Mouse (Mus musculus): ENCODE results near the gene Kcna2. TPM values are rescaled to one million over a fixed set of nuclear protein-coding genes. Genes with fewer than 3 reads are reported as not detected.
A peak's percentile ranks its signal among the peaks of the same experiment; 100 is the strongest.

Kcna2 gene
- polyA plus RNA-seq, 1 experiment from 2014 or later, result 0.05 TPM

DNA sequence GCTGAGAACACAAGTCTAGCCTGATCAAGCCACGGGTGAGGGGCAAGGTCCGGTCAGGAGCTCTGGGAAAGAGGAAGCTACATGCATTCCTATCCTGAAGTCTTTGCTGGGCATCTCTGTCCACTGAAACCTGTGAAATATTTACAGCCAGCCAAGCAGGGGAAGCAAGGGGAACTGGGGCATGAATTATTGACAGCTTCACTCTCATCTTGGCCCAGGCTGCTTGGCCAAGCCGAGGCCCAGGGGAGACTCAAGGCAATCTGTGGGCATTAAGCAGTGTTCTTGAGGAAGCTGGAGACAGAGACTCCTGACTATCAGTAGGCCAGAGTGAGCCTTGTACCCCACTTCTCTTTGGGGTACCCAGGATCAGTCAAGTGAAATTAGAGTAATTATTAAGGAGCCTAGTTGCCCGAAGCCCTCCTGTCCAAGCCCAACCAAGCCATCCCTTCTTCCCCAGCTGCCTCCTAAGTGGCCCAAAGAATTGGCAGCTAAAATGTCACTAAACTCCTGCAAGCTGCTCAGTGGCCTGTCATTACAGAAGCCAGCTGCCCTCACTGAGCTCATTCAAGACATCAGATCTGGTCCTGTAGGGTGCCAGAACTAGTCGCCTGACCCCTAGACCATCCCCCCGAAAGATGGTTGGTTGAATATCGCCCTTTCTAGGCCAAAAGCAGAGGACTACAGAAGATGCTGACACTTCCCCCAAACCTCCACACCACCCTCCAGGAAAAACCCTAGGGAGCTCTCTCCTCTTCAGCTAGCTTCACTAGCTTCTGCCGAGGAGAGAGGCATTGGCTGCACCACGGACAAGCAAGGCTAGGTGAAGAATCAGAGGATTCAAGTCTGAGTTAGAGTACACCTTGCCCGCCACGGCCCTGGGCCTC is 53.1 kb downstream of the Kcna2 start:
- Histone ChIP-seq H3K36me3 (ENCODE audit: control insufficient read depth, insufficient read depth) (no peaks in the 10 kb centered on the region), H3K27me3 (replicated peaks; ENCODE audit: control insufficient read depth, insufficient read depth, low read length) (0 out of 2 replicates have a peak, but pooled peaks cover 3% of the 10 kb centered on the region), H3K4me1 (replicated peaks; ENCODE audit: control insufficient read depth, insufficient read depth, low read length) (no peaks in the 10 kb centered on the region), H3K4me3 (ENCODE audit: low read depth, low read length) (no peak overlapping the region), H3K9me3 (ENCODE audit: control insufficient read depth) (no peaks in the 10 kb centered on the region), H3K4me2 (replicated peaks; ENCODE audit: low read depth) (no peak overlapping the region), H3K9ac (ENCODE audit: low read depth, low read length) (no peak overlapping the region), H3K27ac (ENCODE audit: low read depth, low read length) (no peak overlapping the region)
- ATAC-seq, result no peak
- TF ChIP-seq CTCF (IDR thresholded peaks at IDR 0.05; ENCODE audit: low read depth), result no peak
- 81% methylated on average over 11 of the region's 11 CpGs for WGBS

GRCm38 (mm10) chr3:107158856-107159255 is 57.9 kb downstream of the Kcna2 start:
- Histone ChIP-seq H3K27ac (ENCODE audit: low read depth, low read length) (no peak overlapping the region), H3K9ac (ENCODE audit: low read depth, low read length) (no peak overlapping the region), H3K9me3 (ENCODE audit: control insufficient read depth) (no peaks in the 10 kb centered on the region), H3K36me3 (ENCODE audit: control insufficient read depth, insufficient read depth) (no peaks in the 10 kb centered on the region), H3K27me3 (replicated peaks; ENCODE audit: control insufficient read depth, insufficient read depth, low read length) (0 out of 2 replicates have a peak, but pooled peaks cover 10% of the 10 kb centered on the region), H3K4me3 (ENCODE audit: low read depth, low read length) (no peak overlapping the region), H3K4me1 (replicated peaks; ENCODE audit: control insufficient read depth, insufficient read depth, low read length) (no peaks in the 10 kb centered on the region), H3K4me2 (replicated peaks; ENCODE audit: low read depth) (no peak overlapping the region)
- no peak for ATAC-seq
- WGBS, result 89% methylated on average over 7 of the region's 7 CpGs
- TF ChIP-seq CTCF (IDR thresholded peaks at IDR 0.05; ENCODE audit: low read depth), result no peak

- no peaks in the 10 kb centered on the region for H3K9me3 ChIP-seq (ENCODE audit: control insufficient read depth)
- H3K4me3 ChIP-seq (ENCODE audit: low read depth, low read length), result no peak overlapping the region
- H3K27ac ChIP-seq (ENCODE audit: low read depth, low read length), result no peak overlapping the region
- TF ChIP-seq CTCF (IDR thresholded peaks at IDR 0.05; ENCODE audit: low read depth), result peak; percentile 36
- no peak overlapping the region for H3K4me2 ChIP-seq (replicated peaks; ENCODE audit: low read depth)
- H3K27me3 ChIP-seq (replicated peaks; ENCODE audit: control insufficient read depth, insufficient read depth, low read length), result 0 out of 2 replicates have a peak, but pooled peaks cover 10% of the 10 kb centered on the region
- H3K4me1 ChIP-seq (replicated peaks; ENCODE audit: control insufficient read depth, insufficient read depth, low read length), result no peaks in the 10 kb centered on the region
- no peaks in the 10 kb centered on the region for H3K36me3 ChIP-seq (ENCODE audit: control insufficient read depth, insufficient read depth)
- H3K9ac ChIP-seq (ENCODE audit: low read depth, low read length), result no peak overlapping the region
- no peak for ATAC-seq
- 66% methylated on average over 3 of the region's 3 CpGs for WGBS
These were observed 58.5 kb downstream of the Kcna2 start for GRCm38 (mm10) chr3:107159418-107159817.

GRCm38 (mm10) chr3:107159859-107160324 is 58.9 kb downstream of the Kcna2 start:
- Histone ChIP-seq H3K4me2 (replicated peaks; ENCODE audit: low read depth) (no peak overlapping the region), H3K27ac (ENCODE audit: low read depth, low read length) (no peak overlapping the region), H3K4me1 (replicated peaks; ENCODE audit: control insufficient read depth, insufficient read depth, low read length) (no peaks in the 10 kb centered on the region), H3K9me3 (ENCODE audit: control insufficient read depth) (no peaks in the 10 kb centered on the region), H3K4me3 (ENCODE audit: low read depth, low read length) (no peak overlapping the region), H3K36me3 (ENCODE audit: control insufficient read depth, insufficient read depth) (no peaks in the 10 kb centered on the region), H3K27me3 (replicated peaks; ENCODE audit: control insufficient read depth, insufficient read depth, low read length) (0 out of 2 replicates have a peak, but pooled peaks cover 10% of the 10 kb centered on the region), H3K9ac (ENCODE audit: low read depth, low read length) (no peak overlapping the region)
- ATAC-seq, result no peak
- WGBS, result 4% methylated on average over 17 of the region's 17 CpGs
- peak; percentile 52 for TF ChIP-seq CTCF (IDR thresholded peaks at IDR 0.05; ENCODE audit: low read depth)

DNA sequence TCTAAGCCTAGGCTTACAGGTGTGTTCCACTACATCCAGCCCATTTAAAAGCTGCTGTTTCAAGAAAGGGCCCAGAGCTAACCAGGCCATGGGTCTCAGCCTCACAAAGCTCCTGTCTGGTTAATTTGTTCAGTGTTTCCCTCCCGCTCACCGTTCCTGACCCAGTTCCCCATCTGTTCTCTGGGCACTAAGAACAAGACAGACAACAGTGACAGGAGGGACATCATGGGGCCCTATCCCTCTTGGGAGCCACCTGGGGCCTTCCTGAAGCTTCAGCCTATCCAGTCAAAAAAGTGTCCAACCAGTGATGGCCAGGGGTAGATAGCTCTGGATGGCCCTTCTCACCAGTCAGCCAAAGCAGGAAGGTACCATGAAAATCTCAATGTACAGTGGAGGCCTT is 61.8 kb downstream of the Kcna2 start:
- no peak overlapping the region for H3K4me3 ChIP-seq (ENCODE audit: low read depth, low read length)
- no peak for TF ChIP-seq CTCF (IDR thresholded peaks at IDR 0.05; ENCODE audit: low read depth)
- no peak overlapping the region for H3K27ac ChIP-seq (ENCODE audit: low read depth, low read length)
- WGBS, result 90% methylated on average over 2 of the region's 2 CpGs
- H3K9me3 ChIP-seq (ENCODE audit: control insufficient read depth), result no peaks in the 10 kb centered on the region
- no peaks in the 10 kb centered on the region for H3K36me3 ChIP-seq (ENCODE audit: control insufficient read depth, insufficient read depth)
- H3K9ac ChIP-seq (ENCODE audit: low read depth, low read length), result no peak overlapping the region
- H3K4me1 ChIP-seq (replicated peaks; ENCODE audit: control insufficient read depth, insufficient read depth, low read length), result no peaks in the 10 kb centered on the region
- 0 out of 2 replicates have a peak, but pooled peaks cover 10% of the 10 kb centered on the region for H3K27me3 ChIP-seq (replicated peaks; ENCODE audit: control insufficient read depth, insufficient read depth, low read length)
- H3K4me2 ChIP-seq (replicated peaks; ENCODE audit: low read depth), result no peak overlapping the region
- no peak for ATAC-seq

Other genes with a start within 250 kb of the Kcna2 start
- 0.13 and 0.29 TPM in 2 replicates for gene Kcna3, start 65.0 kb upstream of the Kcna2 start, polyA plus RNA-seq (2015; fragmentation: Nextera tagmentation; extraction: Ambion mirVana)
- gene Kcna10, start 81.9 kb downstream of the Kcna2 start, polyA plus RNA-seq (2015; fragmentation: Nextera tagmentation; extraction: Ambion mirVana), result not detected in 2 replicates
- gene Cym, start 120.6 kb downstream of the Kcna2 start, polyA plus RNA-seq (2015; fragmentation: Nextera tagmentation; extraction: Ambion mirVana), result 121 and 284 TPM in 2 replicates
- gene A630076J17Rik, start 129.5 kb downstream of the Kcna2 start, polyA plus RNA-seq (2015; fragmentation: Nextera tagmentation; extraction: Ambion mirVana), result 0.83 and 1.1 TPM in 2 replicates
- 0.09 TPM in 1 of 2 replicates, not detected in the other for gene Prok1, start 138.6 kb downstream of the Kcna2 start, polyA plus RNA-seq (2015; fragmentation: Nextera tagmentation; extraction: Ambion mirVana)
- 206 and 210 TPM in 2 replicates for gene Lamtor5, start 177.7 kb downstream of the Kcna2 start, polyA plus RNA-seq (2015; fragmentation: Nextera tagmentation; extraction: Ambion mirVana)
- gene Slc16a4, start 190.1 kb downstream of the Kcna2 start, polyA plus RNA-seq (2015; fragmentation: Nextera tagmentation; extraction: Ambion mirVana), result 0.83 and 1.6 TPM in 2 replicates
- gene Rbm15, start 232.5 kb downstream of the Kcna2 start, polyA plus RNA-seq (2015; fragmentation: Nextera tagmentation; extraction: Ambion mirVana), result 8.0 and 9.5 TPM in 2 replicates

All from intestine, postnatal 0 days (tissue).